Mouse (Mus musculus) neural tube, embryonic 11.5 days (tissue): ENCODE measurements around the gene M1ap. TPM values are rescaled to one million over a fixed set of nuclear protein-coding genes. Genes with fewer than 3 reads are reported as not detected.

Source experiments
- ATAC-seq: fragments of 200-750 bp; cut with Nextera tagmentation; 2 replicates; pipeline ENCODE4 v1.8.0; 2017; ENCODE audit warnings: moderate number of reproducible peaks, mild to moderate bottlenecking, moderate TSS enrichment, moderate library complexity; ENCODE audit not compliant: insufficient read depth, low FRiP score, low TSS enrichment
- DNase-seq: peaks from one replicate; pipeline ENCODE4 v3.0.0-alpha.2; 2015; ENCODE audit warnings: low spot score
- H3K27ac ChIP-seq: fragments of 300-500 bp; sonication (generic); 2 replicates; pipeline ENCODE4 v1.5.1; 2014; ENCODE audit warnings: low read depth, mild to moderate bottlenecking, low read length
- H3K27me3 ChIP-seq: fragments of 300-500 bp; sonication (generic); 2 replicates; pipeline ENCODE4 v1.6.1; 2014; ENCODE audit warnings: mild to moderate bottlenecking, low read length, mixed read lengths; ENCODE audit not compliant: control insufficient read depth, insufficient read depth
- H3K36me3 ChIP-seq: fragments of 300-500 bp; sonication (generic); 2 replicates; pipeline ENCODE4 v1.6.1; 2014; ENCODE audit warnings: mild to moderate bottlenecking, low read length, moderate library complexity, mixed read lengths; ENCODE audit not compliant: control insufficient read depth, insufficient read depth
- H3K4me1 ChIP-seq: fragments of 300-500 bp; sonication (generic); 2 replicates; pipeline ENCODE4 v1.6.1; 2014; ENCODE audit warnings: low read length, mixed read lengths; ENCODE audit not compliant: control insufficient read depth, insufficient read depth
- H3K4me2 ChIP-seq: fragments of 300-500 bp; sonication (generic); 2 replicates; pipeline ENCODE4 v1.6.1; 2014; ENCODE audit warnings: low read depth, mild to moderate bottlenecking, moderate library complexity
- H3K4me3 ChIP-seq: fragments of 300-500 bp; sonication (generic); 2 replicates; pipeline ENCODE4 v1.5.1; 2014; ENCODE audit warnings: low read depth, low read length
- H3K9ac ChIP-seq: fragments of 300-500 bp; sonication (generic); 2 replicates; pipeline ENCODE4 v1.6.1; 2014; ENCODE audit warnings: mild to moderate bottlenecking, low read length
- H3K9me3 ChIP-seq: fragments of 300-500 bp; sonication (generic); 2 replicates; pipeline ENCODE4 v1.6.1; 2016; ENCODE audit warnings: low read length; ENCODE audit not compliant: control insufficient read depth
- WGBS: fragments of 180-500 bp; shearing (Covaris S2); extraction: QIAGEN DNeasy Blood & Tissue Kit; methylation state at CpG from one replicate; pipeline ENCODE4 v1.1.7; 2014; 5-methylcytosine and 5-hydroxymethylcytosine counted together
- polyA plus RNA-seq: library from polyadenylated mRNA; unstranded; fragments of >200 nt; fragmentation: Nextera tagmentation; extraction: Ambion mirVana; gene quantifications from 2 replicates; pipeline ENCODE4 v1.2.1, GENCODE M21; 2014

The M1ap gene
- polyA plus RNA-seq, 1 experiment from 2014 or later: not detected

DNA sequence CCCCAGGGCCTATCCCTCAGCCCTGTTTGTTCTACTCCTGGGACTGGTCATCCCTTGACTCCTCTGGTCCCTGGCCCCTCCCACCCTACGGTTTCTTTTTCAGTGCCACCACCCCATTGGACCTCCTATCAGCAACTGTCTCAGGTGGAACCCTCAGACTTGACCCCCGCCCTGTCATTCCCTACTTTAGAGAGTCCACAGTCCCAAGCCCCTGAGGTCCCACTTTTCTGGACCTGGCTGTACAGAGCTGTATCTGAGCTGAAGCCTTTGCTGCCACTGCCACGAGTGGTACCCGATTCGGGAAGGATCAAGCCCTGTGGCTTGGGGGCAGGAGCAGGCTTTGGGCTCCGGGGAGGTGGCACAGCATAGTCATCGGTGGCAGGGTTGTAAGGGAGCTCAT, 84.4 kb downstream of the M1ap start:
- peaks cover 7% of the 10 kb centered on the region; the same call in 1 of the 2 replicates for H3K4me1 ChIP-seq

GRCm38 (mm10) chr6:83031921-83032590, 85.4 kb downstream of the M1ap start:
- H3K9me3 ChIP-seq: no peaks in the 10 kb centered on the region
- ATAC-seq (no peak), DNase-seq (no peak)
- WGBS: 18% methylated on average over 18 of the region's 18 CpGs
- peak overlapping the region; percentile 46 for H3K4me3 ChIP-seq
- no peaks in the 10 kb centered on the region for H3K36me3 ChIP-seq
- peaks cover 7% of the 10 kb centered on the region; the same call in 1 of the 2 replicates for H3K4me1 ChIP-seq
- H3K4me2 ChIP-seq: peak overlapping the region; percentile 85
- H3K27ac ChIP-seq: no peak overlapping the region
- H3K27me3 ChIP-seq: peaks cover 22% of the 10 kb centered on the region
- no peak overlapping the region for H3K9ac ChIP-seq

More for the DNA sequence above, 84.4 kb downstream of the M1ap start:
- no peaks in the 10 kb centered on the region for H3K36me3 ChIP-seq
- H3K27ac ChIP-seq: no peak overlapping the region
- peaks cover 22% of the 10 kb centered on the region for H3K27me3 ChIP-seq
- H3K9me3 ChIP-seq: no peaks in the 10 kb centered on the region
- DNase-seq (no peak), ATAC-seq (no peak)
- no peak overlapping the region for H3K4me2 ChIP-seq
- no peak overlapping the region for H3K9ac ChIP-seq
- WGBS: 70% methylated on average over 7 of the region's 7 CpGs
- H3K4me3 ChIP-seq: no peak overlapping the region

DNA sequence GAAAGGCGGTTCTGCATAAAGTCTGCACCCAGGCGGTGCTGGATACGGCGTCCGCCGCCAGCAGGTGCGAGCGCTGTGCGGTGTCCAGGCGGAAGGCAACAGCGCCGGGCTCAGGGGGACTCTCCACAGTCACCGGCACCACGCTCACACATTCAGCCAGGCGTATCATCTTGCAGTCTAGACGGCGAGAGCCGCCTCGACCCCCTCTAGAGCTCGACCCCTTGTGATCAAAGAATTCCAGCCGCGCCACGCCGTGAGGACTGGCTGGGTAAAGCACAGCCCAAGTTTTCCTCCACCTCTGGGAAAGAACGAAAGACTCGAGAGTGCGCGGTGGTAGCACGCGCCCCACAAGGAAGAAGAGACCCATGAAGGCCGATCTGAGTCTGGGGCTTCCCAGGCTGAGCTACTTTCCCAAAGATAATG, 86.1 kb downstream of the M1ap start:
- under 1% methylated on average over 31 of the region's 31 CpGs for WGBS
- H3K9me3 ChIP-seq: no peaks in the 10 kb centered on the region
- H3K9ac ChIP-seq: peak overlapping the region; percentile 47
- peak; percentile 66 for DNase-seq
- H3K4me1 ChIP-seq: peaks cover 7% of the 10 kb centered on the region; the same call in 1 of the 2 replicates
- H3K27me3 ChIP-seq: peaks cover 22% of the 10 kb centered on the region
- H3K4me3 ChIP-seq: peak overlapping the region; percentile 46
- no peak overlapping the region for H3K27ac ChIP-seq
- peak overlapping the region; percentile 85 for H3K4me2 ChIP-seq
- ATAC-seq: peak; percentile 69
- H3K36me3 ChIP-seq: no peaks in the 10 kb centered on the region

GRCm38 (mm10) chr6:83033249-83034185, 86.8 kb downstream of the M1ap start, which contains the start of the genes Dok1 and Loxl3:
Gene Dok1, minus strand, starts transcription at chr6:83033471.
Gene Loxl3, plus strand, starts transcription at chr6:83034173.
- ATAC-seq (peak; percentile 74), DNase-seq (peak; percentile 82)
- Histone ChIP-seq H3K4me2 (peak within 1 kb of the TSS; percentile 85), H3K9me3 (no peaks in the 10 kb centered on the region), H3K27ac (peak within 1 kb of the TSS; percentile 47; the same call in 1 of the 2 replicates), H3K36me3 (no peaks in the 10 kb centered on the region), H3K4me3 (peak within 1 kb of the TSS; percentile 46), H3K4me1 (peaks cover 7% of the 10 kb centered on the region; the same call in 1 of the 2 replicates), H3K27me3 (peaks cover 18% of the 10 kb centered on the region), H3K9ac (peak within 1 kb of the TSS; percentile 47)
- under 1% methylated on average over 51 of the region's 51 CpGs for WGBS

DNA sequence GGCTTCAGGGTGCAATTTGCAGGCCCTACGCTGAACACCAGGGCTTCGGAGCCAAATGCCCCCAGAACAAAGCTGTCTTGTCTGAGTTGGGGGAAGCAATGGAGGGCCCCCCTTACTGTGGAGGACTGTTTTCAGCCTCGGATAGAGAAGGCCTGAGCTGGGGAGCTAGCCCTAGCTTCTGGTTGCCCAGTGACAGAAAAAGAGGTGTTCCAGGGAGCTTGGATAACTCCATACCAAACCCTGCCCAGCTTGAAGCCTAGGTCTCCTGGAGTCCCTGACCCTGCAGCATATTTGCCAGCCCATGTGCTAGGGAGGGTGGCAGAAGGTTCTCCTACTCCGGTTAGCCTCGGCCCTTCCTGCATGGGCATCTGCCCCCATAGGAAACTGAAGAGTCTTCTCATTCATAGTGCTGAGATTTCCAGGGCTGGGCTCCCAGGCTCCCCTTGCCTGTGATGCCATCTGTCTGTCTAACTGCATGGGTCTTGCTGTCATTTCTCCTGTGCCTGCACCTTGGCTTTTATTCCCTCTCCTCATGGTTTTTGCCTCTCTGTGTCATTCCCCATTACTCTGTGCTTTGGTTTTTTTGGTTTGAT, 87.9 kb downstream of the M1ap start:
- ATAC-seq: no peak
- Histone ChIP-seq H3K36me3 (no peaks in the 10 kb centered on the region), H3K9me3 (no peaks in the 10 kb centered on the region), H3K27me3 (peaks cover 18% of the 10 kb centered on the region), H3K9ac (peak overlapping the region; percentile 5; the same call in 1 of the 2 replicates), H3K27ac (no peak overlapping the region), H3K4me2 (peak overlapping the region; percentile 85), H3K4me1 (peaks cover 7% of the 10 kb centered on the region; the same call in 1 of the 2 replicates), H3K4me3 (peak overlapping the region; percentile 46)
- 20% methylated on average over 5 of the region's 5 CpGs for WGBS
- DNase-seq: no peak

DNA sequence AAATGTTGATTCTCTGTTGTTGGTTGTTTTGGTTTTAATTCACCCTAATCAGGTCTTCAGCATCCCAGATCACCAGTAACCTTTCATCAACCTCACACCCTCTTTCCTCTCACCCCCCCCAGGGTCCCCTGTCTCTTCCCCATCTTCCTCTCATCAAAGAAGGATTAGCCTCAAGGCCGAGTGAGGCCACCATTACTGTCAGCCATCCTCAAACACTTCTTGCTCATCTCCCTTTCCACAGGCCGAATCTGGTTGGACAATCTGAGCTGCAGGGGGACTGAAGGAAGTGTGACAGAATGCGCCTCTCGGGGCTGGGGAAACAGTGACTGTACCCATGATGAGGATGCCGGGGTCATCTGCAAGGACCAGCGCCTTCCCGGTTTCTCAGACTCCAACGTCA, 90.5 kb downstream of the M1ap start:
- Histone ChIP-seq H3K4me3 (no peak overlapping the region), H3K27me3 (peaks cover 3% of the 10 kb centered on the region), H3K9me3 (no peaks in the 10 kb centered on the region), H3K4me2 (no peak overlapping the region), H3K36me3 (no peaks in the 10 kb centered on the region), H3K9ac (no peak overlapping the region), H3K27ac (no peak overlapping the region), H3K4me1 (peaks cover 7% of the 10 kb centered on the region; the same call in 1 of the 2 replicates)
- 77% methylated on average over 8 of the region's 8 CpGs for WGBS
- DNase-seq (no peak), ATAC-seq (no peak)

GRCm38 (mm10) chr6:83038496-83039012, 91.9 kb downstream of the M1ap start:
- Histone ChIP-seq H3K27me3 (no peaks in the 10 kb centered on the region), H3K9ac (peak overlapping the region; percentile 49), H3K4me3 (peak overlapping the region; percentile 10; the same call in 1 of the 2 replicates), H3K36me3 (no peaks in the 10 kb centered on the region), H3K27ac (no peak overlapping the region), H3K4me1 (peaks cover 2% of the 10 kb centered on the region; the same call in 1 of the 2 replicates), H3K4me2 (peak overlapping the region; percentile 43), H3K9me3 (no peaks in the 10 kb centered on the region)
- peak; percentile 87 for DNase-seq
- 7% methylated on average over 24 of the region's 24 CpGs for WGBS
- ATAC-seq: peak; percentile 55; the same call in 1 of the 2 replicates

GRCm38 (mm10) chr6:83040601-83041000, 93.9 kb downstream of the M1ap start:
- 75% methylated on average over 5 of the region's 5 CpGs for WGBS
- no peak for ATAC-seq
- H3K4me1 ChIP-seq: no peaks in the 10 kb centered on the region

More at GRCm38 (mm10) chr6:83040601-83041000, 93.9 kb downstream of the M1ap start:
- DNase-seq: no peak
- no peak overlapping the region for H3K4me2 ChIP-seq
- no peaks in the 10 kb centered on the region for H3K36me3 ChIP-seq
- no peak overlapping the region for H3K27ac ChIP-seq
- H3K9me3 ChIP-seq: no peaks in the 10 kb centered on the region
- no peaks in the 10 kb centered on the region for H3K27me3 ChIP-seq
- H3K4me3 ChIP-seq: no peak overlapping the region
- no peak overlapping the region for H3K9ac ChIP-seq
